Mouse (Mus musculus): Measurements from ENCODE around the gene Ifna6. TPM values are rescaled to one million over a fixed set of nuclear protein-coding genes. Genes with fewer than 3 reads are reported as not detected.
"Not testable (repeated sequence)": the region's sequence is repeated elsewhere in the genome, so short reads cannot be mapped to it uniquely, and the experiment has no call there.

Gene Ifna6
- not detected in 2 replicates for polyA plus RNA-seq (2014; fragmentation: Nextera tagmentation; extraction: Ambion mirVana)

GRCm38 (mm10) chr4:88827116-88827515 is at the start of gene Ifna6:
Gene Ifna6 (plus strand): TSS chr4:88827416.
- H3K4me1 ChIP-seq (ENCODE audit: control insufficient read depth, insufficient read depth, low read length); H3K9me3 ChIP-seq (replicated peaks; ENCODE audit: control insufficient read depth, low read length); H3K36me3 ChIP-seq (ENCODE audit: control insufficient read depth, insufficient read depth, low read length); H3K9ac ChIP-seq (ENCODE audit: low read length); ATAC-seq; H3K4me2 ChIP-seq (ENCODE audit: low read length); H3K27me3 ChIP-seq (replicated peaks; ENCODE audit: control insufficient read depth, insufficient read depth, low read length); H3K27ac ChIP-seq (ENCODE audit: low read depth, low read length); H3K4me3 ChIP-seq (ENCODE audit: low read depth, low read length); DNase-seq (ENCODE audit: low spot score): not testable (repeated sequence)

DNA sequence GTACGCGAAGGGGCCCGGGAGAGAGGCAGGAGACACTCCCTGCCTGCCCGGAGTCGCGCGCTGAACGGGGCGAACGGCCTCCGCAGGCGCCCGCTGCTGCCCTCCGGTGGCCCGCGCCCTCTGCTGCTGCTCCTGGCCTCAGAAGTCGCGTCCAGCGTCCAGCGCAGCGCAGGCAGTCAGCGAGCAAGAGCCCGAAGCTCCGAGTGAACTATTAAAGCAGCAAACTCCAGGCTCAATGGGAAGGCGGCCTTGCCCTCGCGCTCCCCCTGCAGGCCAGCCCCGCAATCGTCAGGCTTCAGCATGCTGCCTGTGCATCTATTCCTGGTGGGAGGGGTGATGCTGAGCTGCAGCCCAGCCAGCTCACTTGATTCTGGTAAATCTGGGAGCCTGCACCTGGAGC is 47.7 kb upstream of the Ifna6 start, which contains the start of gene Gm13272:
Gene Gm13272 (plus strand): TSS at position 301 of the 400 bp plus-strand sequence.
- H3K36me3 ChIP-seq (ENCODE audit: control insufficient read depth, insufficient read depth, low read length); H3K9ac ChIP-seq (ENCODE audit: low read length); ATAC-seq; H3K9me3 ChIP-seq (replicated peaks; ENCODE audit: control insufficient read depth, low read length); DNase-seq (ENCODE audit: low spot score); H3K4me3 ChIP-seq (ENCODE audit: low read depth, low read length); H3K4me1 ChIP-seq (ENCODE audit: control insufficient read depth, insufficient read depth, low read length); H3K4me2 ChIP-seq (ENCODE audit: low read length); H3K27ac ChIP-seq (ENCODE audit: low read depth, low read length); H3K27me3 ChIP-seq (replicated peaks; ENCODE audit: control insufficient read depth, insufficient read depth, low read length): not testable (repeated sequence)
- no CpG with 5 or more reads among the region's 29 CpGs for WGBS

DNA sequence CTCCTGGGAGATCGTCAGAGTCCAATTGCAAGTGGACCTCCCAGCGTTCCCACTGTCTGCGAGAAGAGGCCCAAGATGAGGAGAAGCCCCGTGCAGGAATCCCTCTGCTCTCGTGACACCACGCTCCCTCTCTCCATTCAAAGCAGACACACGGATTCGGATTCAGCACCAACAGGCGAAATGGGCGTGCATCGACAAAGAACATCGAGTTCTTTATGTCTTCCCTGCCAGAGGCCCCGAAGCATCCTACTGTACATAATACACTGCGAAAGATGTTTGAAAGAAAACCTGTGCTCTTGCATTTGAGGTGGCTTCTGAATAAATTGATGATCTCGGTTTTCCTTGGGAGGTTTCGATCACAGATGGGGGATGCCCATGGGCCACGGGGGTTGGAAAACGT is 46.9 kb upstream of the Ifna6 start:
- not testable (repeated sequence) for H3K4me2 ChIP-seq (ENCODE audit: low read length); H3K4me3 ChIP-seq (ENCODE audit: low read depth, low read length); ATAC-seq; H3K27me3 ChIP-seq (replicated peaks; ENCODE audit: control insufficient read depth, insufficient read depth, low read length); H3K36me3 ChIP-seq (ENCODE audit: control insufficient read depth, insufficient read depth, low read length); H3K9ac ChIP-seq (ENCODE audit: low read length); H3K4me1 ChIP-seq (ENCODE audit: control insufficient read depth, insufficient read depth, low read length); H3K9me3 ChIP-seq (replicated peaks; ENCODE audit: control insufficient read depth, low read length); H3K27ac ChIP-seq (ENCODE audit: low read depth, low read length); DNase-seq (ENCODE audit: low spot score)
- WGBS, result 53% methylated on average over 14 of the region's 18 CpGs

DNA sequence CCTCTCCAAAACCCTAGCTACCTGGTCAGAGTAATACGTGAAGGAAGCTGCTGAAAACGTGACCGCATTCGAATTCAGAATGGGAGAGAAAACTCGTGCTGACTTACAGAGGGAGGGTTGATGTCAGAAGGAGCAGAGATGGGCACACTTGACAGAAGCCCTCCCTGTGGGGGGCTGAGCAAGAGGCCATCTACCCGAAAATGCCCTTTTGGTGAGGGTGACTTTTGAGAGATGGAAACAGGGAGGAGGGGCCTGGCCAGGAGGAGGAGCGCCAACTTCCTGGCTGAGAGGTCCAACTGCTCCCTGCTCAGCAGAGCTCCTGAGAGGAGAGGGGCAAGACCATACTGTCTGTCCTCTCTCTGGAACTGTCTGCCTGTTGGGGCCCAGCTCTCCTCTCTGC is 45.4 kb upstream of the Ifna6 start, which contains the start of gene Ifnz:
Gene Ifnz (plus strand): TSS at position 301 of the 400 bp plus-strand sequence.
- not testable (repeated sequence) for H3K9me3 ChIP-seq (replicated peaks; ENCODE audit: control insufficient read depth, low read length); ATAC-seq; H3K27ac ChIP-seq (ENCODE audit: low read depth, low read length); H3K27me3 ChIP-seq (replicated peaks; ENCODE audit: control insufficient read depth, insufficient read depth, low read length); H3K36me3 ChIP-seq (ENCODE audit: control insufficient read depth, insufficient read depth, low read length); H3K4me3 ChIP-seq (ENCODE audit: low read depth, low read length); DNase-seq (ENCODE audit: low spot score); H3K4me1 ChIP-seq (ENCODE audit: control insufficient read depth, insufficient read depth, low read length); H3K9ac ChIP-seq (ENCODE audit: low read length)
- WGBS, result 11% methylated on average over 2 of the region's 7 CpGs
- peak within 1 kb of the TSS; percentile 33; the same call in 1 of the 2 replicates for H3K4me2 ChIP-seq (ENCODE audit: low read length)

DNA sequence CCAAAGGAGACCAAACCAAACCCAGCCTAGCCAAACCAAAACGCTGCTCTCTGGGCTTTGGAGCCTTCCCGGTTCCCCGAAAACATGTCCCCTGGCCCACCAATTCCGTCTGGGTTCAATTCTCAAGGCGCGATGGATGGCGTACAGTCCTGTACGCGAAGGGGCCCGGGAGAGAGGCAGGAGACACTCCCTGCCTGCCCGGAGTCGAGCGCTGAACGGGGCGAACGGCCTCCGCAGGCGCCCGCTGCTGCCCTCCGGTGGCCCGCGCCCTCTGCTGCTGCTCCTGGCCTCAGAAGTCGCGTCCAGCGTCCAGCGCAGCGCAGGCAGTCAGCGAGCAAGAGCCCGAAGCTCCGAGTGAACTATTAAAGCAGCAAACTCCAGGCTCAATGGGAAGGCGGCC is 44.9 kb upstream of the Ifna6 start:
- not testable (repeated sequence) for H3K27ac ChIP-seq (ENCODE audit: low read depth, low read length); DNase-seq (ENCODE audit: low spot score); H3K4me1 ChIP-seq (ENCODE audit: control insufficient read depth, insufficient read depth, low read length); H3K9me3 ChIP-seq (replicated peaks; ENCODE audit: control insufficient read depth, low read length); H3K36me3 ChIP-seq (ENCODE audit: control insufficient read depth, insufficient read depth, low read length); H3K27me3 ChIP-seq (replicated peaks; ENCODE audit: control insufficient read depth, insufficient read depth, low read length); H3K4me3 ChIP-seq (ENCODE audit: low read depth, low read length); H3K9ac ChIP-seq (ENCODE audit: low read length); ATAC-seq
- peak overlapping the region; percentile 33; the same call in 1 of the 2 replicates for H3K4me2 ChIP-seq (ENCODE audit: low read length)
- 0% methylated on average over 12 of the region's 31 CpGs for WGBS

GRCm38 (mm10) chr4:88785409-88785808 is 41.8 kb upstream of the Ifna6 start, which contains the start of gene Gm13276:
Gene Gm13276 (plus strand): TSS chr4:88785709.
- H3K9me3 ChIP-seq (replicated peaks; ENCODE audit: control insufficient read depth, low read length); H3K4me2 ChIP-seq (ENCODE audit: low read length); H3K4me3 ChIP-seq (ENCODE audit: low read depth, low read length); H3K36me3 ChIP-seq (ENCODE audit: control insufficient read depth, insufficient read depth, low read length); H3K27me3 ChIP-seq (replicated peaks; ENCODE audit: control insufficient read depth, insufficient read depth, low read length); H3K27ac ChIP-seq (ENCODE audit: low read depth, low read length); ATAC-seq; DNase-seq (ENCODE audit: low spot score); H3K4me1 ChIP-seq (ENCODE audit: control insufficient read depth, insufficient read depth, low read length); H3K9ac ChIP-seq (ENCODE audit: low read length): not testable (repeated sequence)
- no CpG with 5 or more reads among the region's 27 CpGs for WGBS

DNA sequence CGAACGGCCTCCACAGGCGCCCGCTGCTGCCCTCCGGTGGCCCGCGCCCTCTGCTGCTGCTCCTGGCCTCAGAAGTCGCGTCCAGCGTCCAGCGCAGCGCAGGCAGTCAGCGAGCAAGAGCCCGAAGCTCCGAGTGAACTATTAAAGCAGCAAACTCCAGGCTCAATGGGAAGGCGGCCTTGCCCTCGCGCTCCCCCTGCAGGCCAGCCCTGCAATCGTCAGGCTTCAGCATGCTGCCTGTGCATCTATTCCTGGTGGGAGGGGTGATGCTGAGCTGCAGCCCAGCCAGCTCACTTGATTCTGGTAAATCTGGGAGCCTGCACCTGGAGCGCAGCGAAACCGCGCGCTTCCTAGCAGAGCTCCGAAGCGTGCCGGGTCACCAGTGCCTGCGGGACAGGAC is 38.8 kb upstream of the Ifna6 start, which contains the start of gene Gm13277:
Gene Gm13277 (plus strand): TSS at position 231 of the 400 bp plus-strand sequence.
- H3K27ac ChIP-seq (ENCODE audit: low read depth, low read length); H3K36me3 ChIP-seq (ENCODE audit: control insufficient read depth, insufficient read depth, low read length); H3K4me1 ChIP-seq (ENCODE audit: control insufficient read depth, insufficient read depth, low read length); DNase-seq (ENCODE audit: low spot score); ATAC-seq; H3K4me2 ChIP-seq (ENCODE audit: low read length); H3K27me3 ChIP-seq (replicated peaks; ENCODE audit: control insufficient read depth, insufficient read depth, low read length); H3K9ac ChIP-seq (ENCODE audit: low read length); H3K4me3 ChIP-seq (ENCODE audit: low read depth, low read length); H3K9me3 ChIP-seq (replicated peaks; ENCODE audit: control insufficient read depth, low read length): not testable (repeated sequence)
- no CpG with 5 or more reads among the region's 28 CpGs for WGBS

DNA sequence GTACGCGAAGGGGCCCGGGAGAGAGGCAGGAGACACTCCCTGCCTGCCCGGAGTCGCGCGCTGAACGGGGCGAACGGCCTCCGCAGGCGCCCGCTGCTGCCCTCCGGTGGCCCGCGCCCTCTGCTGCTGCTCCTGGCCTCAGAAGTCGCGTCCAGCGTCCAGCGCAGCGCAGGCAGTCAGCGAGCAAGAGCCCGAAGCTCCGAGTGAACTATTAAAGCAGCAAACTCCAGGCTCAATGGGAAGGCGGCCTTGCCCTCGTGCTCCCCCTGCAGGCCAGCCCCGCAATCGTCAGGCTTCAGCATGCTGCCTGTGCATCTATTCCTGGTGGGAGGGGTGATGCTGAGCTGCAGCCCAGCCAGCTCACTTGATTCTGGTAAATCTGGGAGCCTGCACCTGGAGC is 36.0 kb upstream of the Ifna6 start, which contains the start of gene Gm13278:
Gene Gm13278 (plus strand): TSS at position 301 of the 400 bp plus-strand sequence.
- ATAC-seq; H3K9ac ChIP-seq (ENCODE audit: low read length); H3K27me3 ChIP-seq (replicated peaks; ENCODE audit: control insufficient read depth, insufficient read depth, low read length); H3K27ac ChIP-seq (ENCODE audit: low read depth, low read length); H3K4me3 ChIP-seq (ENCODE audit: low read depth, low read length); H3K36me3 ChIP-seq (ENCODE audit: control insufficient read depth, insufficient read depth, low read length); H3K4me1 ChIP-seq (ENCODE audit: control insufficient read depth, insufficient read depth, low read length); DNase-seq (ENCODE audit: low spot score); H3K4me2 ChIP-seq (ENCODE audit: low read length); H3K9me3 ChIP-seq (replicated peaks; ENCODE audit: control insufficient read depth, low read length): not testable (repeated sequence)
- no CpG with 5 or more reads among the region's 28 CpGs for WGBS

- H3K9ac ChIP-seq (ENCODE audit: low read length); H3K4me3 ChIP-seq (ENCODE audit: low read depth, low read length); H3K9me3 ChIP-seq (replicated peaks; ENCODE audit: control insufficient read depth, low read length); H3K36me3 ChIP-seq (ENCODE audit: control insufficient read depth, insufficient read depth, low read length); H3K4me2 ChIP-seq (ENCODE audit: low read length); DNase-seq (ENCODE audit: low spot score); H3K27ac ChIP-seq (ENCODE audit: low read depth, low read length); H3K27me3 ChIP-seq (replicated peaks; ENCODE audit: control insufficient read depth, insufficient read depth, low read length); ATAC-seq; H3K4me1 ChIP-seq (ENCODE audit: control insufficient read depth, insufficient read depth, low read length): not testable (repeated sequence)
- 0% methylated on average over 6 of the region's 52 CpGs for WGBS
These were observed 33.1 kb upstream of the Ifna6 start, which contains the start of gene Gm13275 for GRCm38 (mm10) chr4:88793936-88794675. Gene Gm13275 (plus strand): TSS chr4:88794487.
